Mouse (Mus musculus) myocyte (in vitro differentiated cells): ENCODE measurements around the gene Atrnl1.

Experiments
- CEBPB ChIP-seq: IDR thresholded peaks from 2 replicates; pipeline ENCODE4 v1.6.1; 2011; ENCODE audit warnings: mild to moderate bottlenecking, moderate library complexity; ENCODE audit not compliant: poor library complexity, insufficient read depth, severe bottlenecking
- E2F4 ChIP-seq: IDR thresholded peaks from one replicate; pipeline ENCODE4 v1.6.1; 2011; ENCODE audit warnings: mild to moderate bottlenecking, control low read depth, moderate library complexity; ENCODE audit not compliant: insufficient read depth
- MYOD1 ChIP-seq, 3 experiments: IDR thresholded peaks; one replicate each; pipeline ENCODE4 v1.6.1; 2011; ENCODE audit warnings: control low read depth in 2 of 3, low read depth in 2 of 3, mild to moderate bottlenecking in 2 of 3, moderate library complexity in 1 of 3; ENCODE audit not compliant: insufficient read length in 2 of 3, control insufficient read depth in 1 of 3
- MYOG ChIP-seq, 3 experiments: IDR thresholded peaks; one replicate each; pipeline ENCODE4 v1.6.1; 2011; ENCODE audit warnings: control low read depth in 2 of 3, low read depth in 2 of 3, mild to moderate bottlenecking in 2 of 3; ENCODE audit not compliant: insufficient read length in 2 of 3, control insufficient read depth in 1 of 3, insufficient read depth in 1 of 3
- POLR2A ChIP-seq: IDR thresholded peaks from one replicate; pipeline ENCODE4 v1.6.1; 2011; ENCODE audit warnings: low read depth, mild to moderate bottlenecking, control low read depth, moderate library complexity; ENCODE audit not compliant: insufficient read length
- TCF12 ChIP-seq: IDR thresholded peaks from one replicate; pipeline ENCODE4 v1.6.1; 2011; ENCODE audit warnings: mild to moderate bottlenecking, control low read depth; ENCODE audit not compliant: poor library complexity, insufficient read depth, severe bottlenecking

DNA sequence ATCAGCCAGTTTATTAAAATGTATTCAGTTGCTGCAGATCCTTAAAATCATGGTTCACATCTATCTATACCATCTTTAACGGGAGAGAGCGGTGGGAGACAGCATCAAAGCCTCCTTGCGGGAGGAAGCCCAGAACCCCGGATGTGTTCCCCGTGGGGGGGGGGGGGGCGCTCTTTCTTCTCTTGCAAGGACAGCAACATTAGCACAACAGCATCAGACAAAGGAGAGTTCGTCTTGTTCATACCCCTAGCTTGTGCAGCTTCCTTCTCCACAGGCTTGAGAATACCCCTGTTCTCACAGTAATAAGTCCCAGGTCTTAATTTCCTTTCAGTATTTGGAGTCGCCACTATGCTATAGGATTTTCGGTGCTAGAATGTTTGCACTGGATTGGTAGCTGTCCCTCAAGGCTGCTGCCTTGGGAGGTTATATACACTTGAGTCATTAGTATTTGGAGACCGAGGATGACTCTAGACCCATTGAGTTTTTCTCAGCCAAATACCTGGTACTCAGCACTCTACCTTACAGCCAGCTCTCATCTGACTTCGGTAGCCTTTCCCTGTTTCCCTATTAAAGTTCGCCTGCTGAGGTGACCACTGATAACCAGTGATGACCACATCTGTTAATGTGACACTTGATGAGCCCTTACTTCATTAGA lies 449.5 kb downstream of the Atrnl1 start:
- TF ChIP-seq MYOD1 (IDR thresholded peaks at IDR 0.05; ENCODE audit: control insufficient read depth in 1 of 3, insufficient read length in 2 of 3, low read depth in 2 of 3) (no peak), MYOG (IDR thresholded peaks at IDR 0.05; ENCODE audit: control insufficient read depth in 1 of 3, insufficient read depth in 1 of 3, insufficient read length in 2 of 3, low read depth in 2 of 3) (no peak), POLR2A (no peak), E2F4 (no peak), TCF12 (no peak), CEBPB (no peak)
